Mouse (Mus musculus) thymus, postnatal 10 days (tissue): Measurements from ENCODE around the gene Ifitm10.
"Not testable (repeated sequence)": the region's sequence is repeated elsewhere in the genome, so short reads cannot be mapped to it uniquely, and the experiment has no call there.

ENCODE experiments used
- DNase-seq, 2 experiments: peaks; one replicate each; pipeline ENCODE4 v3.0.0; 2021; ENCODE audit warnings: low spot score in 2 of 2

Gene Ifitm10

DNA sequence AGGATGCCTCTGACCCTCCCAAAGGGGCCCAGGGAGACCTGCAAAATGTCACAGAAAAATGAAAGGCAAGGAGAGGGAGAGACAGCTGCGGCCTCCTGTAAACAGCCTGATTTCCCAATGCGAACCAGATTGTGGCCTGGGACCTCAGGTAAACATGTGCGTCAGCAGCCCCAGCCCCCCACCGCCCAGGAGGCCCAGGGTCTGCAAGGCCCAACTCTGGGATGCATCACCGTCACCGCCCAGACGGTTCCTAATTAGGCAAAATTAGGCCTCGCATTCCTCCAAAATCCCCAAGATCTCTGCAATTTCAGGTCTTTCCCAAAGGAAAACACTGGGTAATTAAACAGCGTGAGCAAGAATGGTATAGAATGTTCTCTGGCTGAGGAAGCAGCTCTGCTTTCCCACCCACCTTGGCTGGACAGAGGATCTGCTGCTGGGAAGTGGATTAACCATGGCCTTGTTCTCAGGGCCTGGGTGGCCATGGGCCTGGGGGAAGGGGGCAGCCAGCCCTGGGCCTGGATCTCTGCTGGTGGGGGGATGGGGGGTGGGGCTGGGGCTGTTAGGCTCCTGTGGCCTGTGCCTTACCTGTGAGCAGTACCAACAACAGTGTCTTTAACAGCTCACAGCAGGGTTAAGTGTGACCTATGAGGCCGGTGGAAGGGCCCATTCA lies 51.8 kb downstream of the Ifitm10 start:
- not testable (repeated sequence) for DNase-seq

DNA sequence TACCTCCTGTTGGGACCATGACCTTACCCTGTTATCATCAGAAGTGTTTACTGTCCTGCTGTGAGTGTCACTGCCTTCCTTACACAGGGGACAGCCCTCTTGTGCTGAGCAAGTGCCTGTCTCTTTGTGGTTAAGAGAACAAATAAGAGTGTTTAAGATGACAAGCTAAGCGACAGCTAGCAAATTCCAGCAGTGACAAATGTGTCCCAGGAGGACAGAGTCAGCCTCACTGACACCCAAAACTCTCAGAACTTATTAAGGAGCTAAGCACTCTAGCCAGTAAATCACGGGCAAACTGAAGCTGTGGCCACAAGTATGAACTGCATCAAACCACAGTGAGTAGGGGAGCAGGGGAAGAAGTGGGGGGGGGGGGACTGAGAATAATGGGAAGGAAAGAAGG lies 52.6 kb downstream of the Ifitm10 start:
- DNase-seq, result no peak

DNA sequence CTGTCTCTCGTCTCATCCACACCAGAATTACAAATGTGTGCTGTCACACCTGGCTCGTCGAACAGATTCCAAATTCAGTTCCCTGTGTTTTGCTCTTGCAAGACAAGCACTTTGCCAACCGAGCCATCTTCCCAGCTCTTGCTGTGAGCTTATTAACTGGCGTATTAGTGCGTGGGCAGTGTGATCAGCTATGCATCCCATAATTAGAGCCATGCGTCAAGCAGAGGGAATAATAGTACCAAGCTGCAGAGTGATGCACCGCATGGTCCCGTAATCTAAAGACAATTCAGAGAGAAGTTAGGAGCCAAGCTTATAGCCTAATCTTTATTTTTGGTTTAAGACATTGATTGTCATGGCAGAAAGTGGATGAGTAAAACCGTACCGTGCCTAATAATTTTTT lies 54.4 kb downstream of the Ifitm10 start:
- no peak for DNase-seq

DNA sequence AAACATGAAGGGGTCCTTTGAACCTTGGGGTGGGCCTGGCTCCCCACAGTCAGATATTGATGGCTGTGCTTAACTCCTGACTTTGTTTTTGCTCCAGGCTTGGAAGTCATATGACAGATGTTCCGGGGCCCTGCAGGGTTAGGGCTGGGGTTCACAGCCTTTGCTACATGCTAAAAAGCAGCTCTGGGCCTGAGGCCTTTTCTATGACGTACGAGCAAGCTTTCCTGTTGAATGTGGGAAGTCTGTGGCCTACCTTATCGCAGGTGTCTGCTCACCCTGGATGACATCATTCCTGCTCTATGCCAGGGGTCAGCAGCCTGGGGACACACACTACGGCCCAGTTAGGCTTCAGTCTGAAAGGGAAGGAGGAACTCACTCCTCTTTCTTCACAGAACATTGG lies 56.3 kb downstream of the Ifitm10 start:
- DNase-seq, result no peak

DNA sequence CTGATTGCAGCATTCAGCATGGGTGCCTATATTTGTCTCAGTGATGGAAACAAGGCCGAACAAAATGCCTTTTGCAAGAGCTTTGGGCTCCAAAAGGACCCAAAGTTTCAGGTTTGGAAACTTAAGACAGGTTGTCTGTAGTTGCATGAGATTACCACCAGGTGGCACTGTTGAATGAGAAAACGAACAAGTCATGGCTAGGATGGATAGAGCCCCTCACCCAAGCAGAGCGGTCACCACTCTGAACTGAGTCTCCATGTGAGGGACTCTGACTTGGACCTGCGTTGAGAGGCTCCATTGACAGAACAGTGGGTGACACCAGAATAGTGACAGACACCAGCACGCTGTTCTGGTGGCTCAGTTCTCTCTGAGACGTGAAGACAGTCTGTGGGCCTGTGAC lies 57.0 kb downstream of the Ifitm10 start:
- DNase-seq, result peak; percentile 36 to 61

DNA sequence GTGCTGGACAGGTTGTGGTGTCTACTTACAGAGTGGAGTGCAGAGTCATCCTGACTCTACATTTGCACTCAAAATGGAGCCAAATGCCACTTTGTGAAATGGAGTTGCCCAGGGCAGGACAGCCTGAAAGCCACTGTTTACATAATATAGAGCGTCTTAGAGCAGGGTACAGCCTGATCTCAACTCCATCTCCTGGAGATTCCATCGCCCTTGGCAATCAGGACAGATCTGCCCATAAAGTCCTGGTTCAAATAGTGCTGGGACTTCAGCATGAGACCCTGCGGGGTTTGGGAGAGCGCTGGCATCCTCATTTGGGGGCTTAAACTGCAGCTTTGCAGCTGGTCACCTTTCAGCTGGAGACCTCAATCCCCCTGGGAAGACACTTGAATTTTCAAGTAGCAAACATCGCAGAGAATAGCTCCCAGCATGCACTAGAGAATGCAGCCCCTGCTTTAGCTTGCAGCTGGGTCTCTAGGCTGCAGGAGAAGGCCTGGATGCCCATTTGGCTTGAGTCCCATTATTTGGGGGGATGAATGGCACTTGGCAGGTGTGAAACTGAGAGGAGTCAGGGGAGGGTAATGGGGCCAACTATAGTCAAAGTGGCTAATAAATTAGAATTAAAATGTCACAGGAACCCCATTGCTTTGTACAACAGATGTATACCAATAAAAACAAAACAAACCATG lies 58.8 kb downstream of the Ifitm10 start:
- no peak for DNase-seq

DNA sequence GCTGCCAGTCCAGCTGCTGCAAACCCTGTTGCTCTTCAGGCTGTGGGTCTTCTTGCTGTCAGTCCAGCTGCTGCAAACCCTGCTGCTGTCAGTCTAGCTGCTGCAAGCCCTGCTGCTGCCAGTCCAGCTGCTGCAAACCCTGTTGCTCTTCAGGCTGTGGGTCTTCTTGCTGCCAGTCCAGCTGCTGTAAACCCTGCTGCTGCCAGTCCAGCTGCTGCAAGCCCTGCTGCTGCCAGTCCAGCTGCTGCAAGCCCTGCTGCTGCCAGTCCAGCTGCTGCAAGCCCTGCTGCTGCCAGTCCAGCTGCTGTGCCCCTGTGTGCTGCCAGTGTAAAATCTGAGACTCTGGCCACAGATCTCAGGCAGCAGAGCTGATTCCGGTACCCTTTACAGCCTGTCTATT lies 69.6 kb downstream of the Ifitm10 start:
- not testable (repeated sequence) for DNase-seq

DNA sequence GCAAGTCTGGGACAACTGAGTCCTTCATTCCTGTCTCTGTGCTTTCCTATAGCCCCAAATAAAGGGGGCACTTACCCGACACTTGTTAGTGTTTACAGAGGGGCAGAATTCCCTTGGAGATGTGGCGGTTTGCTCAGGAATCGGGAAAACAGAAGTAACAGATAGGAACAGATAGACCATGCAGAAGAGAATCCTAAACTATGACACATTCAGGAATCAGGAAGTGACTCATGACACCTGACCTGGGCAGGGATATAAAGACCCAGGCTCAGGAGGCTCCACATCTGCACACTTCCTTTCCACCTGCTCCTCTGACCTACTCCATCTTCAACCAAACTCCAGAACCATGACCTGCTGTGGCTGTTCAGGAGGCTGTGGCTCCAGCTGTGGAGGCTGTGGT lies 70.3 kb downstream of the Ifitm10 start, which contains the start of gene Krtap5-4:
Gene Krtap5-4, plus strand, starts transcription at position 301 of the 400 bp plus-strand sequence.
- no peak for DNase-seq

DNA sequence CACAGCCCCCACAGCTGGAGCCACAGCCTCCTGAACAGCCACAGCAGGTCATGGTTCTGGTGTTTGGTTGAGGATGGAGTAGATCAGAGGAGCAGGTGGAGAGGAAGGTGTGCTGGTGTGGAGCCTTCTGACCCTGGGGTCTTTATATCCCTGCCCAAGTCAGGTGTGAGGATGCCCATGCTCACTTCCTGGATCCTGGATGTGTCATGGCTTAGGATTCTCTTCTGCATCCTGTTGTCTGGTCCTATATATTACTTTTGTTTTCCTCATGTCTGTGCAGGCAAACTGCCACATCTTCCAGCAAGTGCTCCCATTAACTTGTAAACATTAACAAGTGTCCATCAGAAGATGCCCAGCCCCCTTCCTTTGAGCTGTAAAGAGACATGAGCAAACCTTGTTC lies 76.5 kb downstream of the Ifitm10 start, which contains the start of gene Krtap5-1:
Gene Krtap5-1, minus strand, starts transcription at position 101 of the 400 bp plus-strand sequence.
- not testable (repeated sequence) for DNase-seq

DNA sequence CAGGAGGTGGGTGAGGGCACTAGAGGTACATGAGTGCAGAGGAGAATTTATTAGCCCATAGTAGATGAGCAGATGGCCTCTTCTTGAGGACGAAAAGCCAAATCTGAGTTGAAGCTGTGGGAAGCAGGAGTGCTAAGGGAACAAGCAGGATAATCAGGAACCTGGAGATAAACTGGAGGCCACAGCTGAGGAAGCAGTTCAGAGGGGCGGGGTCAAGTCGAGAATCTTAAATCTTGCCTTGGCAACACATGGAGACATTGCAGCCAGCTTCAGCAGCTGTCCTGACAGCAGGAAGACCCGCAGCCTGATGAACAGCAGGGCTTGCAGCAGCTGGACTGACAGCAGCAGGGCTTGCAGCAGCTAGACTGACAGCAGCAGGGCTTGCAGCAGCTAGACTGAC lies 77.4 kb downstream of the Ifitm10 start:
- not testable (repeated sequence) for DNase-seq

DNA sequence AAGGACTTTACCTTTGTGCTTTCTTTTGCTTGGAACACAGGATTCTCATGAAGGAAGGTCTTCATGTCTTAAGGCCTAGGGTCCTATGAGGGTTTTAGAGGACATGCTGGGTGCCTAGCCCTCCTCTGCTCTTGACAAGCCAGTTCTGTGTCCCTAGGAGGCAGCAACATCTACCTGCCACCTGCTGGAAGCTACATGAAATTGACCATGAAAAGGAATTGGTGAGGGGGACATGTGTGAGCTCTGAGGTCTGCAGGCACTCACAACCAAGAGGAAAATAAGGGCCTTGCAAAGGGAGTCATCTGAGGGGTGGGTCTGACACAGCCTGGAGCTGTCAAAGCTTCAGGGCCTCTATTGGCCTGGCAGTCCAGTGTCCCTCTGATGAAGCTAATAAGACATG lies 78.1 kb downstream of the Ifitm10 start:
- no peak for DNase-seq

DNA sequence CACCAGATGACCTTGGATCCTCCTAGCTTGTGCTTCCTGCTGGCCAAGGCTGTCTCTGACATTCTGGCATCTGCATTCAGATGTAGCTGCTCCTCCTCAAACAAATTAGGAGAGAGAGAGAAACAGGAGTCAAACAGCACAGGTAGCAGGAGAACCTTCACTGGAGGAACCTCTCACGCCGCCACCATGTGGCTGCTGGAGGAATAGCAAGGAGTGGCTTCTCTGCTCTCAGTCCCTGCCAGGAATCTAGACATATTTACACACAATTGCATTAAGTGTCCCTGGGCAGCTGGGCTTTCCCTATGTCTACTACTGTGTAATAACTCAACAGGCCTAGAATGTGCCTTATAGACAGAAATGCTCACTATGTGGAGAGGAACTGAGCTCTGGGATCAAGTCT lies 79.7 kb downstream of the Ifitm10 start:
- DNase-seq, result peak in 1 of 2 experiments; percentile 26

DNA sequence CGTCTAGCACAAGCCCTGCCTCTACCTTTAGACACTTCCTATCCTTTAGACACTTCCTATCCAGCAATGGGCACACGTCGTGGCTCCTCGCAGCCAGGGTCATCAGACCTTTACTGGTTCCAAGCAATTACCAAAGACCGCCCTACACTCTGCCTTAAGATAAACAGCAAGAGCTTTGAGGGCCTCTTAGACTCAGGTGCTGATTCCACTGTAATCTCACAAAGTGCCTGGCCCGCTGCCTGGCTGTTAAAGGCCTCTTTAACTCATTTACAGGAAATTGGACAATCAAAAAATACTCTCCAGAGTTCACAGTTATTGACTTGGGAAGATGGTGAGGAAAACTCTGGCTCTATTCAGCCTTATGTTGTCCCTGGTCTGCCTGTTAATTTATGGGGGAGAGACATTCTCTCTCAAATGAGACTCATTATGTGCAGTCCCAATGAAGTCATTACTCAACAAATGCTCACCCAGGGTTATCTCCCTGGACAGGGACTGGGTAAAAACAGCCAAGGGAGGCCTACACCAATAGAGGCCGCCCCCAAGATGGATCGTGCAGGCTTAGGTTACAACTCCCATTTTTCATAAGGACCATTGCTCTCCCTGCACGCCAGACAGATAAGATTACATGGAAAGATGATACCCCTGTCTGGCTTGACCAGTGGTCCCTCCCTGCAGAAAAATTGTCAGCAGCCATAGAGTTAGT lies 87.5 kb downstream of the Ifitm10 start:
- DNase-seq, result not testable (repeated sequence)

DNA sequence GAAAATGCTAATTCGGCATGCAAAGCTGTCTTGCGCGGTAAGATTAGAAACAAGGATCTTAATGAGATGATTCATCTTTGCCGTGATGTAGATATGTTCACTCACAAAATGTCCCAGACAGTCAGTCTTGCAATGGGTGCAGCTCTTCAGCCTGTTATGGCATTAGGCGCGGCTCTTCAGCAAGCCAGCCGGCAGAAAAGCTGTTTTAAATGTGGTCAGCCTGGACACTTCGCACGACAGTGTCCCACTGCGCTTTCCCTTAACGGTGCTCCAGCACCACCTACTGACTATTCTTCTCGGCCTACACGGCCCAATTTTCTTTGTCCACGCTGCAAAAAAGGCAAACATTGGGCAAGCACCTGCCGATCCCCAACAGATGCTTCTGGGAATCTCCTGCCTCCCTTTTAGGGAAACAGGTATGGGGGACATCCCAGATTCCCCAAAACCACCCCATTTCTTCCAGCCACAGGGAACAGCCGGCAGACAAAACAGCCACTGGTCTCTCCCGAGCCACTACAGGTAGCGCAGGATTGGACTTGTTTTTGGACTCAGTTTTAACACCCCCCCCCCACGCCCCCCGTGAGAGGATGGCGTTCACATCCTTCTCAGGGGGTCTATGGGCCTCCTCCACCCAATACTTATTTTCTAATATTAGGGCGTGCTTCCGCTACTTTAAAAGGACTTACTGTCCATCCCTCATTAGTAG lies 88.3 kb downstream of the Ifitm10 start:
- no peak for DNase-seq

DNA sequence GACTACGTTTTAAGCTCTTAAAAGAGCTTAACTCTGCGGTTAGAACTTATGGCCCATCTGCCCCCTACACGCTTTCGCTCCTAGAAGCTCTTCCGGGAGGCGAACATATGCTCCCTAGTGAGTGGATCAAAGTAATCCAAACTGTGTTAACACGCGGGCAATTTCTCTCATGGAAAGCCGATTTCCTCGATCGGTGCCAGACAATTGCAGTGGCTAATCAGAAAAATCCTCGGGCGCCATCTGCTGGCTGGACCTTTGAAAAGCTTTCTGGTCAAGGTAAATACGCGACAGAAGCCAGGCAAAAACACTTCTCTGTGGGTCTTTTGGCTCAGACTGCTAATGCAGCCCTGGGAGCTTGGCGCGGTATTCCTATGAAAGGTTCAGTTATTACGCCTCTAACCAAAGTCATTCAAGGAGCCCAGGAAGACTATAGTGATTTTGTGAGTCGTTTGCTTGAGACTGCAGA lies 88.9 kb downstream of the Ifitm10 start:
- peak; percentile 66 to 89 for DNase-seq

DNA sequence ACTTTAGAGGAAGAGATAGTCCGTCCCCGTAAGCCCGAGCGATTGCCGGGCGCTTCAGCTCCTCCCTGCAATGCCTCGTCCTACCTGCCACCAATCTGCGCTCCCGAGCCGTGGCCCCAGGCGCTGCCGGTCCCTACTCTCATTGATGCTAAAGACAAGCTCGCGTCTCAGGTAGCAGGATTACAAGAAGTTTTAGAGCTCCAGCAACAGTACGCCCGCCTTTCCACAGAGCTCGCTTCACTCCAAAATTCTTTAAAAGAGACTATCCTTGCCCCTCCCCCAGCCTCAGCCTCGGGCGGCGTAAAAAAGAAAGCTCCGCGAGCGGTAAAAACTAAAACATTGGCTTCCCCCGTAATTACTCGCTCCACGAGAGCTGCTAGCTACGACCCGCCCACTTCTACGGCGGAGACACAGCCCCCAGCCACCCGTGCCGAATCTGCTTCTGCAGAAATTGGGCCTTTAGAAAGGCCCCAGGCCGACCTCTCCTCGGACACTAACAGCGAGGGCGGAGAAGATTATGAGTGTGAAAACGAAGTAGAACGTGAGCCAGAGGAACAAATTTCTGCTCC lies 89.4 kb downstream of the Ifitm10 start:
- DNase-seq, result peak; percentile 47 to 53

DNA sequence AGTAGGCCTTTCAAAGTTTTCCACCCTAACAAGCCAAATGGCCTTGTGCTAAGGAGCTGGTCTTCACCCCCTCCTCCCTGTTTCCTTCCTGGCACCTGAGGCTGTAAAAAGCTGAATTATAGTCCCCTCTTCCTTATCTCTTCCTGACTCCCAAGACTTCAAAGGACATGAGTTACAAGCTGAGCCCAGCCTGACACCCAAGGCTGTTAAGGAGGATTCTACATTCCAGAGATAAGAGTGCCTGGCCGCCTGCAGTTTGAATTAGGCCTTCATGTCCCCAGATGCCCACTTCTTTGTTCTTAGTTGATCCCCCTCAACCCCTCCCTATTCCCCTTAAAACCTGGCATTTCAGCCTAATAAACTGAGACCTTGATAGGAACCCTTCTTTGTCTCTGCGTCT lies 90.7 kb downstream of the Ifitm10 start:
- DNase-seq, result not testable (repeated sequence)

DNA sequence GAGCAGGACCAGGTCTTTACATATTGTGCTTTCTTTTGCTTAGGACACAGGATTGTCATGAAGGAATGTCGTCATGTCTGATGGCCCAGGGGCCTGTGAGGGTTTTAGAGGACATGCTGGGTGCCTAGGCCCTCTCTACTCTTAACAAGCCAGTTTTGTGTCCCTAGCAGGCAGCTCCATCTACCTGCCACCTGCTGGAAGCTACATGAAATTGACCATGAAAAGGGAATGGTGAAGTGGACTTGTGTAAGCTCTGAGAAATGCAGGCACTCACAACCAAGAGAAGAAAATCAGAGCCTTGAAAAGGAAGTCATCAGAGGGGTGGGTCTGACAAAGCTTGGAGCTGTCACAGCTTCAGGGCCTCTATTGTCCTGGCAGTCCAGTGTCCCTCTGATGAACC lies 94.3 kb downstream of the Ifitm10 start:
- not testable (repeated sequence) for DNase-seq

DNA sequence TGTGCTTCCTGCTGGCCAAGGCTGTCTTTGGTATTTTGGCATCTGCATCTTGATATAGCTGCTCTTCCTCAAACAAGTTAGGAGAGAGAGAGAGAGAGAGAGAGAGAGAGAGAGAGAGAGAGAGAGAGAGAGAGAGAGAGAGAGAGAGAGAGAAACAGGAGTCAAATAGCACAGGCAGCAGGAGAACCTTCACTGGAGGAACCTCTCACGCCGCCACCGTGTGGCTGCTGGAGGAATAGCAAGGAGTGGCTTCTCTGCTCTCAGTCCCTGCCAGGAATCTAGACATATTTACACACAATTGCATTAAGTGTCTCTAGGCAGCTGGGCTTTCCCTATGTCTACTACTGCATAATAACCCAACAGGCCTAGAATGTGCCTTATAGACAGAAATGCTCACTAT lies 95.4 kb downstream of the Ifitm10 start:
- DNase-seq, result peak in 1 of 2 experiments; percentile 63
